Mouse (Mus musculus) forebrain, embryonic 10.5 days (tissue): Measurements from ENCODE around the gene Hoxc9. TPM values are rescaled to one million over a fixed set of nuclear protein-coding genes. Genes with fewer than 3 reads are reported as not detected.
A peak's percentile ranks its signal among the peaks of the same experiment; 100 is the strongest.

Experiments used
- DNase-seq: peaks from one replicate; pipeline ENCODE4 v3.0.0-alpha.2; 2017; ENCODE audit warnings: low spot score; ENCODE audit errors: extremely low spot score
- H3K27ac ChIP-seq: fragments of 300-500 bp; sonication (generic); 2 replicates; pipeline ENCODE4 v1.5.1; 2016; ENCODE audit warnings: mild to moderate bottlenecking
- H3K27me3 ChIP-seq: fragments of 300-500 bp; sonication (generic); 2 replicates; pipeline ENCODE4 v1.6.1; 2016; ENCODE audit warnings: mild to moderate bottlenecking; ENCODE audit not compliant: poor library complexity, severe bottlenecking
- H3K36me3 ChIP-seq: fragments of 300-500 bp; sonication (generic); replicated peaks from 2 replicates; pipeline ENCODE4 v1.6.1; 2016; ENCODE audit warnings: mild to moderate bottlenecking, moderate library complexity
- H3K4me1 ChIP-seq: fragments of 300-500 bp; sonication (generic); 2 replicates; pipeline ENCODE4 v1.6.1; 2016
- H3K4me3 ChIP-seq: fragments of 300-500 bp; sonication (generic); 2 replicates; pipeline ENCODE4 v1.5.1; 2016; ENCODE audit warnings: mild to moderate bottlenecking, moderate library complexity
- H3K9me3 ChIP-seq: fragments of 300-500 bp; sonication (generic); 2 replicates; pipeline ENCODE4 v1.6.1; 2016; ENCODE audit warnings: mild to moderate bottlenecking, moderate library complexity
- WGBS: fragments of 180-500 bp; shearing (Covaris S2); methylation state at CpG from one replicate; pipeline ENCODE4 v1.1.7; 2016; 5-methylcytosine and 5-hydroxymethylcytosine counted together
- polyA plus RNA-seq: library from polyadenylated mRNA; unstranded; fragments of >200 nt; fragmentation: Nextera tagmentation; extraction: Ambion mirVana; gene quantifications from 2 replicates; pipeline ENCODE4 v1.2.1, GENCODE M21; 2016

The Hoxc9 gene
- polyA plus RNA-seq, 1 experiment from 2014 or later = not detected

- under 1% methylated on average over 21 of the region's 21 CpGs for WGBS
- no peaks in the 10 kb centered on the region for H3K4me1 ChIP-seq
- H3K9me3 ChIP-seq = no peaks in the 10 kb centered on the region
- no peaks in the 10 kb centered on the region for H3K36me3 ChIP-seq
- H3K4me3 ChIP-seq = no peak overlapping the region
- peaks cover 100% of the 10 kb centered on the region for H3K27me3 ChIP-seq
- no peak for DNase-seq
- no peak overlapping the region for H3K27ac ChIP-seq
Observed at GRCm38 (mm10) chr15:102975688-102976111, 539 bp upstream of the Hoxc9 start.

GRCm38 (mm10) chr15:102976631-102977422, 588 bp downstream of the Hoxc9 start:
- Histone ChIP-seq H3K27me3 (peaks cover 100% of the 10 kb centered on the region), H3K27ac (no peak overlapping the region), H3K4me3 (no peak overlapping the region), H3K4me1 (peaks cover 10% of the 10 kb centered on the region), H3K36me3 (no peaks in the 10 kb centered on the region), H3K9me3 (no peaks in the 10 kb centered on the region)
- WGBS = under 1% methylated on average over 37 of the region's 37 CpGs
- no peak for DNase-seq

DNA sequence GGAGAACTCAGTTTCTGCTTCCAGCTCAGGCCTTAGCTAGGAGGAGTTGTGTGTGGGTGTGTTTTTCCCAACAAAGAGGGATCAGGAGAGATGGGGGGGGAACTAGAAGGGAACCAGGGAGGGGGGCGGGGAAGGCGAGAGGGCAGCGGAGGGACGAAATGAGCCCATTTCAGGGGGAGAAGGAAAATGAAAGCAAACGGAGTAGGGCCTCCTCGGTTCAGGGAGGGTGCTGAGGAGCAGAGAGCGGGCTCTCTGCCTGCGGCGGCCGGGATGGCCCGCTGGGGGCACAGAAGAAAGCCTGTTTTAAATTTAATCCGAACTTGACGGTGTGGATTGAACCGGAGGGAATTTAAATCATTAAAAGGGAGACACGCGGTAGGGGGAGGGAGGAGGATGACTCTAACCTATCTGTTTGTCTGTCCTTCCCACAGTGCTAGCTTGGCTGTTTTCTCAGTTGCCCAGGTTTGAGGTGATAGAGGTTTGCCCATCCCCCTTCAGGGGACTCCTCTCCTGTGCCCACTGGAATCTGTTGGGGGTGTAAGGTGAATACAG, 1.3 kb downstream of the Hoxc9 start:
- H3K36me3 ChIP-seq = no peaks in the 10 kb centered on the region
- H3K27ac ChIP-seq = no peak overlapping the region
- H3K4me3 ChIP-seq = no peak overlapping the region
- DNase-seq = no peak
- peaks cover 13% of the 10 kb centered on the region for H3K4me1 ChIP-seq
- WGBS = 1% methylated on average over 15 of the region's 16 CpGs
- H3K27me3 ChIP-seq = peaks cover 100% of the 10 kb centered on the region
- no peaks in the 10 kb centered on the region for H3K9me3 ChIP-seq

- Histone ChIP-seq H3K36me3 (no peaks in the 10 kb centered on the region), H3K27ac (no peak overlapping the region), H3K4me3 (no peak overlapping the region), H3K4me1 (peaks cover 13% of the 10 kb centered on the region), H3K27me3 (peaks cover 100% of the 10 kb centered on the region), H3K9me3 (no peaks in the 10 kb centered on the region)
- WGBS = under 1% methylated on average over 13 of the region's 13 CpGs
- no peak for DNase-seq
Observed at GRCm38 (mm10) chr15:102978615-102979515, 2.6 kb downstream of the Hoxc9 start.

- WGBS = 0% methylated on average over 1 of the region's 1 CpGs
- Histone ChIP-seq H3K27me3 (peaks cover 100% of the 10 kb centered on the region), H3K4me1 (peaks cover 13% of the 10 kb centered on the region)
Observed at GRCm38 (mm10) chr15:102979936-102980335, 3.7 kb downstream of the Hoxc9 start.

DNA sequence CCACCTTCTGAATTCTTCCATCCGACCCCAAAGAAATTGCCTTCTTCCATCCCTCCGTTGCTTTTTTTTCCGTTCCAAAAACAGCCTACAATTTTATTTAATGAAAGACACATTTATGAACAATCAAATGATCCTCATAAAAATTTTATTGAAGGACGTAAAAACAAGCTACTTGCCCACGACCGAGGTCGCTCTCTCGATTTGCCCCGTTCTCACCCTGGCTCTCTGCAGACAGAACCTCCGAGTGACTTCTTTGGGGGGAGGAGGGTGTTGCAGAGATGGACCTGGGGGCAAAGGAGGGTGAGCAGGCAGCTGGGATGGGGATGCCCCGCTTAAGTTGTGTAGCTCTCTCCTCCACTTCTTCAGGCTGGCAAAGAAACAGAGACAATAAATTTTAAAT, 4.1 kb downstream of the Hoxc9 start:
- no peak overlapping the region for H3K27ac ChIP-seq
- H3K4me3 ChIP-seq = no peak overlapping the region
- 4% methylated on average over 11 of the region's 11 CpGs for WGBS
- H3K27me3 ChIP-seq = peaks cover 100% of the 10 kb centered on the region
- H3K9me3 ChIP-seq = no peaks in the 10 kb centered on the region
- no peak for DNase-seq
- no peaks in the 10 kb centered on the region for H3K36me3 ChIP-seq
- peaks cover 13% of the 10 kb centered on the region for H3K4me1 ChIP-seq

More at GRCm38 (mm10) chr15:102979936-102980335, 3.7 kb downstream of the Hoxc9 start:
- Histone ChIP-seq H3K27ac (no peak overlapping the region), H3K4me3 (no peak overlapping the region), H3K9me3 (no peaks in the 10 kb centered on the region), H3K36me3 (no peaks in the 10 kb centered on the region)
- no peak for DNase-seq

DNA sequence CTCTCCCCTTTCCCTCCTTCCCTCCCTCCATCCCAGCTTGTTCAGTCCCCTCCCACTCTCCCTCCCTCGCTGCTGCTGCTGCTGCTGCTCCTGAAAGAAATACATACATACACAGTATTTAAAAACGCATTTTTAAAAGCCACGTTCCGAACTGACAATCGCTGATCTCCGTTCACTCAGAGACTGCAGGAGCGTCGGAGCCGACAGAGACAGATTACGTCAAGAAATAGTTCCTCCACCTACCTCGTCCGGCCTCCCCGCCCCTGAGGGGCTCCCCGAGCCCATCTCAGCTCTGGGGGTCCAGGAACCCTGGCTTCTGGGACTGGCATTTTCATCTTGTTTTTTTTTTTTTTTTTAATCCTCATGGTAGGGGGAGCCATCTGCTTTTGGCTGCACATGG, 4.7 kb downstream of the Hoxc9 start:
- H3K4me1 ChIP-seq = peaks cover 13% of the 10 kb centered on the region
- H3K4me3 ChIP-seq = peak overlapping the region; percentile 40
- no peaks in the 10 kb centered on the region for H3K9me3 ChIP-seq
- DNase-seq = no peak
- no peaks in the 10 kb centered on the region for H3K36me3 ChIP-seq
- H3K27ac ChIP-seq = no peak overlapping the region
- WGBS = 1% methylated on average over 14 of the region's 14 CpGs
- peaks cover 100% of the 10 kb centered on the region for H3K27me3 ChIP-seq

- H3K4me3 ChIP-seq = peak overlapping the region; percentile 40
- no peak for DNase-seq
- WGBS = under 1% methylated on average over 88 of the region's 88 CpGs
- no peaks in the 10 kb centered on the region for H3K36me3 ChIP-seq
- H3K27ac ChIP-seq = no peak overlapping the region
- H3K27me3 ChIP-seq = peaks cover 100% of the 10 kb centered on the region
- H3K4me1 ChIP-seq = peaks cover 13% of the 10 kb centered on the region
- H3K9me3 ChIP-seq = no peaks in the 10 kb centered on the region
Observed at GRCm38 (mm10) chr15:102981379-102982288, 5.4 kb downstream of the Hoxc9 start.

GRCm38 (mm10) chr15:102983716-102984115, 7.5 kb downstream of the Hoxc9 start:
- peaks cover 13% of the 10 kb centered on the region for H3K4me1 ChIP-seq
- no peak overlapping the region for H3K4me3 ChIP-seq
- H3K36me3 ChIP-seq = no peaks in the 10 kb centered on the region
- 1% methylated on average over 12 of the region's 12 CpGs for WGBS
- no peaks in the 10 kb centered on the region for H3K9me3 ChIP-seq
- no peak for DNase-seq
- no peak overlapping the region for H3K27ac ChIP-seq
- H3K27me3 ChIP-seq = peaks cover 100% of the 10 kb centered on the region

DNA sequence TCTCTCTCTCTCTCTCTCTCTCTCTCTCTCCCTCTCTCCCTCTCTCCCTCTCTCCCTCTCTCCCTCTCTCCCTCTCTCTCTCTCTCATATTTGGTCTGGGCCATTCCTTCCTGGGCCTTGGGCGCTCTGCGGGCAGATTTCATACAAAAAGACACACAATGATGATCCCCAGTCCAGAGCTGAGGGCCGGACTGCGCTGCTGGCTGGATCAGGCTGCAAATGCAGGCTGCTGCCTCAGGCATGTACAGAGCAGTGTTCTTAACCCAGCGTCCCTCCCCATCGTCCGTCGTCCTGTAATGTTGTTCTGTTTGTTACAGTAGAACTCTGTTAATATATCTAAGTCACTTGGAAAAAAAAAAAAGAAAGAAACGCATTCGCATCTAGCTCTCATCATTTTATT, 8.3 kb downstream of the Hoxc9 start:
- Histone ChIP-seq H3K9me3 (no peaks in the 10 kb centered on the region), H3K4me1 (peaks cover 13% of the 10 kb centered on the region), H3K27me3 (peaks cover 100% of the 10 kb centered on the region), H3K36me3 (no peaks in the 10 kb centered on the region), H3K27ac (no peak overlapping the region), H3K4me3 (no peak overlapping the region)
- WGBS = under 1% methylated on average over 10 of the region's 10 CpGs
- DNase-seq = no peak

DNA sequence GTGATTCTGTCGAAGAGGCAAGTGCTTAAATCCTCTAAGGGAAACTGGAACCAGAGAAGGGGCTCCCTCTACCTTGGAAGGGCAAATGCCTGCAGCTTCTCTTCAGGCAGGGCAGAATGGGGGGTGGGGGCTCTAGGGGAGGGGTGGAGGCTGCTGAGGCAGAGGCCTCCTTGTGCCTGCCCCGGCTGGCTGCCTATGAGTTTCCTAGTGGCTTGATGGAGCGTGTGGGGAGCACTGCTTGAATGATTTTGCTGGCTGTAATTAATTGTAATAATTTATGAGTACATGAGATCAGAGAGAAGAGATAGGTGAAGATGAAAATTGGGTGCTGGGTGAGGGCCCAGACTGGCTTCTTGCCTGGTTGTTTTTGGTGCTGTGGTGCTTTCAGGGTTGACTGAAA, 8.7 kb downstream of the Hoxc9 start:
- H3K27me3 ChIP-seq = peaks cover 100% of the 10 kb centered on the region
- H3K27ac ChIP-seq = no peak overlapping the region
- DNase-seq = no peak
- H3K9me3 ChIP-seq = no peaks in the 10 kb centered on the region
- peaks cover 13% of the 10 kb centered on the region for H3K4me1 ChIP-seq
- no peak overlapping the region for H3K4me3 ChIP-seq
- no peaks in the 10 kb centered on the region for H3K36me3 ChIP-seq
- 0% methylated on average over 3 of the region's 3 CpGs for WGBS
